Mouse (Mus musculus): ENCODE measurements around the gene Kif18b. TPM values are rescaled to one million over a fixed set of nuclear protein-coding genes. Genes with fewer than 3 reads are reported as not detected.
A peak's percentile ranks its signal among the peaks of the same experiment; 100 is the strongest.

Kif18b gene
- polyA plus RNA-seq, 1 experiment from 2014 or later = 5.3 TPM

DNA sequence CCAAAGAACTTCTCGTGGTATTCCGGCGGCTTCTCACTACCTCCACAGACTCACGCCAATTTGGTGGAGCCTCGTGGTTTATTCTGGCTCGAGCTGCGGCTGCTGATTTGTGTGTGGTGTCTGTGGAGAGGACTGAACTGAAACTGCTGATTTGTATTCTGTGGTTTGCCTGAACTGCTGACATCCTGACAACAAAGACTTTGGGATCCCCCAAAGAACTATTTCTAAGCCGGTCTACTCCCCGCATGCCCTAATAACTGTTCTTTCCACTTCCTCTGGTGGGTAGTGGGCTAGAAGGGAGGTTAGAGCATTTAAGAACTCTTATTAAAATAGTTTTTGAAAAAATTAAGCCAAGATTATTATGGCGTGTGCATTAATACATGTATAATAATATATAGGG, 5.7 kb upstream of the Kif18b start:
- no peak for ATAC-seq (replicated peaks)
- no peaks in the 10 kb centered on the region for H3K27me3 ChIP-seq

DNA sequence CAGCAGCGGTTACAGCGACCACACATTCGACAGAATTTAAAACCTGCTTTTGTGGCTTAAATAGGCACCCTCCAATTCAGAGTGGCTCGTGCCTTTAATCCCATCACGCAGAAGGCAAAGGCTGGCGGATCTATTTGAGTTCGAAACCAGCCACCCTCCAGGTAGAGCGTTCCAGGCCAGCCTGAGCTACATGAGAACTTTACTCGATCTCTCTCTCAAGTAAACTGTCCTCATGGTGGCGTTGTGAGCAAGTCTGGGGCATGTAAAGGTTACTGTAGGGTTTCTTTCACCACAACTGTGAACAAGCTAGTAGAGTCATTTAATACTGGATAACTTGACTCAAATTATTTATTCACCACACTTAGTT, 410 bp upstream of the Kif18b start:
- 2% methylated on average over 10 of the region's 10 CpGs for WGBS
- H3K4me2 ChIP-seq (replicated peaks) = peak overlapping the region; percentile 87
- peaks cover 28% of the 10 kb centered on the region for H3K4me1 ChIP-seq
- no peaks in the 10 kb centered on the region for H3K36me3 ChIP-seq
- no peaks in the 10 kb centered on the region for H3K27me3 ChIP-seq
- no peaks in the 10 kb centered on the region for H3K9me3 ChIP-seq
- peak overlapping the region; percentile 58 for H3K9ac ChIP-seq (replicated peaks)
- H3K27ac ChIP-seq (replicated peaks) = peak overlapping the region; percentile 89
- peak; percentile 58; the same call in 1 of the 2 replicates for ATAC-seq (replicated peaks)
- peak overlapping the region; percentile 81 for H3K4me3 ChIP-seq

More for the DNA sequence above, 5.7 kb upstream of the Kif18b start:
- Histone ChIP-seq H3K9ac (replicated peaks) (no peak overlapping the region), H3K27ac (replicated peaks) (no peak overlapping the region), H3K4me1 (0 out of 2 replicates have a peak, but pooled peaks cover under 1% of the 10 kb centered on the region), H3K9me3 (no peaks in the 10 kb centered on the region), H3K4me2 (replicated peaks) (no peak overlapping the region), H3K4me3 (no peak overlapping the region), H3K36me3 (no peaks in the 10 kb centered on the region)
- 90% methylated on average over 10 of the region's 10 CpGs for WGBS

DNA sequence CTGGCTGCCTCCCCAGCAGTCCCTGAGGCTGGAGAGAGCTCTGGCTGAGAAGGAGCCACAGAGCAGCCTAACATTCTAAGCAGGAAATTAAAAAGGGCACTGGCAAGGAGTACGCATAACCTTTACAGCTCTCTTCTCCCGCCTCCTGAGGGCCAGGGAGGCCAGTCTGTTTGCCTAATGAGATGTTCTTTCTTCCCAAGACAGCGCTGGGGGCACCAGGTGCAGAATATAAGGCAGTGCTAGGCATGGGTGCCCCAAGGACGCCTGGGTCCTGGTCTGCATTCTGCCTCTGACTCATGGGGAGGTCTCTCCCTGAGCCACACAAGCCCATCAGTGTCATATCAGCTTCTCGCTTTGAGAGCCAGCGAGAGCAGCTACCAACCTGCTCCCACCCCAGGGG, 3.4 kb downstream of the Kif18b start:
- H3K27me3 ChIP-seq = no peaks in the 10 kb centered on the region
- H3K9ac ChIP-seq (replicated peaks) = no peak overlapping the region
- WGBS = 76% methylated on average over 6 of the region's 6 CpGs
- no peak for ATAC-seq (replicated peaks)
- H3K9me3 ChIP-seq = no peaks in the 10 kb centered on the region
- no peak overlapping the region for H3K4me3 ChIP-seq
- H3K4me2 ChIP-seq (replicated peaks) = no peak overlapping the region
- H3K27ac ChIP-seq (replicated peaks) = no peak overlapping the region
- no peaks in the 10 kb centered on the region for H3K36me3 ChIP-seq
- peaks cover 28% of the 10 kb centered on the region for H3K4me1 ChIP-seq

DNA sequence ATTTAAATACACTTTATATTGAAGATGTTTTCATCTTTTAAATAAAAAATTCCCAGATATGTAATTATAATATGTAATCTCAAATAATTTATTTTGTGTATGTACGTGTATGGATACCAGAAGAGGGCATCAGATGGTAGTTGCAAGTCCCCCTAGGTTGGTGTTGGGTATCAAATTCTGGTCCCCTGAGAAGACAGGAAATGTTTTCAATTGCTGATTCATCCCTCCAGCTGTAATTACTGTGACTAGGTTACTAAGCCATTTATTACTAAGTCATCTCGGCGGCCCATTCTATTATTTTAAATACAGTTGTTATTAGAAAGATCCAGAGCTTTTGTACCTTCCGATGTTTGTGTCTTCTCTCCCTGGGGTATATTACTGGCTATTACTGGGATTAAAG, 6.8 kb downstream of the Kif18b start:
- Histone ChIP-seq H3K9ac (replicated peaks) (no peak overlapping the region), H3K27me3 (no peaks in the 10 kb centered on the region), H3K4me2 (replicated peaks) (no peak overlapping the region), H3K9me3 (no peaks in the 10 kb centered on the region), H3K36me3 (peaks cover 5% of the 10 kb centered on the region; the same call in 1 of the 2 replicates), H3K27ac (replicated peaks) (no peak overlapping the region), H3K4me3 (no peak overlapping the region), H3K4me1 (peaks cover 9% of the 10 kb centered on the region; the same call in 1 of the 2 replicates)
- no peak for ATAC-seq (replicated peaks)
- 89% methylated on average over 4 of the region's 4 CpGs for WGBS

DNA sequence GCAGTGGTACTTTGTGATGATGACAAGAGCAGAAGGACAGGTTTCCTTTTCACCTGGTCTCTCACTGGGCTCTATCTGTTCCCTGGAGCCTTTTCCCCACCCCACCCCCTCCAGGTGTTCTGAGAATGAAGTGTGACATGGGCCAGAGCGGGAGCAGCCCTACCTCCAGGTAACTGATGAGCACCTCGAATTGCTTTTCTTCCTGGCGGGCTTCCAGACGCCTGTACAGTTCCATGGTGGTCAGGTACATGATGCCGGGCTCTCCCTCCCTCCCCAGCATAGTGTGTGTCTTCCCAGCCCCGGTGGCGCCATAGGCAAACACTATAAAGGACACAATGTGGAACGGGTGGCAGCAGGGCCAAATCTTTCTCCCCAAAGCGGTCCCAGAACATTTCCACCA, 9.5 kb downstream of the Kif18b start:
- H3K4me1 ChIP-seq = no peaks in the 10 kb centered on the region
- H3K36me3 ChIP-seq = peaks cover 5% of the 10 kb centered on the region; the same call in 1 of the 2 replicates
- H3K4me3 ChIP-seq = no peak overlapping the region
- no peak overlapping the region for H3K27ac ChIP-seq (replicated peaks)
- ATAC-seq (replicated peaks) = no peak
- no peaks in the 10 kb centered on the region for H3K27me3 ChIP-seq
- no peak overlapping the region for H3K9ac ChIP-seq (replicated peaks)
- H3K4me2 ChIP-seq (replicated peaks) = no peak overlapping the region
- 95% methylated on average over 9 of the region's 9 CpGs for WGBS
- H3K9me3 ChIP-seq = no peaks in the 10 kb centered on the region

DNA sequence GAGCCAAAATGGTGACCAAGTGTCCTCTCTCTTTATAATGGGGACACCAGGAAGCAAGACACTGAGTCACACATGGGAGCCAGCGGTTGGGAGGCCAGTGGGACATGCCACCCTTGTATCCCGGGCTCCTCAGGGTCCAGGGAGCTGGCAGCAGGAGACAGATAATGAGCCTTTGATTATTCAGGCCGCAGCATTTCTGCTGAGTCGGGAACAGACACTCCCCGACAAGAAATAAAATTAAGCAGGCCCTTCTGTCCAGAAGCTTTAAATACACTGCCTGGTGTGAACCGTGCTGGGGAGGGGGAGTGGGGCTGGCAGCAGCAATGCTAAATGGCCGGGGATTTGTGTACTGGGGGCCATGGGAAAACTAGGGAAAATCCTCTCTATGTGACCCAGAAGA, 13.5 kb downstream of the Kif18b start:
- ATAC-seq (replicated peaks) = no peak
- peaks cover 9% of the 10 kb centered on the region for H3K36me3 ChIP-seq

DNA sequence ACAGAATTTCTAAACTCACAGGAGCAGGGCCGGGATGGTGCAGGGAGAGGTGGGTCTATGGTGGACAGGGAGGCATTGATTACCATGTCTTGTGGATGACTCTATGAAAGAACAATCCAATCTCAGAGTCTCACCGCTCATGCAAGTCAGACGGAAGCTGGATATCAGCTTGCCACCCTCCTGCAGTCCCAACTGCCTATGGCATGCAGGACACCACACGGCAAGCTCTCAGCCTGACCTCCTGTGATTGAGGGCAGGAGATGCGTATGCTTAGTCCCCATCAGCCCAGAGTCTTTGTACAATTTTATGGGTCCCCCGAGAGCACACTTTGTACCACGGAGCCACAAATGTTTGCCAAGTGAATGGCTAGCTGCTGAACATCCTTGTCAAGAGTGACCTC, 21.3 kb downstream of the Kif18b start:
- Histone ChIP-seq H3K4me3 (no peak overlapping the region), H3K4me2 (replicated peaks) (no peak overlapping the region), H3K27me3 (no peaks in the 10 kb centered on the region), H3K4me1 (no peaks in the 10 kb centered on the region), H3K9ac (replicated peaks) (no peak overlapping the region), H3K27ac (replicated peaks) (no peak overlapping the region), H3K36me3 (peaks cover 3% of the 10 kb centered on the region; the same call in 1 of the 2 replicates), H3K9me3 (no peaks in the 10 kb centered on the region)
- 82% methylated on average over 7 of the region's 7 CpGs for WGBS
- no peak for ATAC-seq (replicated peaks)

More for the DNA sequence above, 13.5 kb downstream of the Kif18b start:
- H3K27me3 ChIP-seq = no peaks in the 10 kb centered on the region
- H3K9me3 ChIP-seq = no peaks in the 10 kb centered on the region
- no peak overlapping the region for H3K27ac ChIP-seq (replicated peaks)
- H3K4me3 ChIP-seq = no peak overlapping the region
- H3K4me1 ChIP-seq = no peaks in the 10 kb centered on the region
- 64% methylated on average over 7 of the region's 7 CpGs for WGBS
- H3K4me2 ChIP-seq (replicated peaks) = no peak overlapping the region
- H3K9ac ChIP-seq (replicated peaks) = no peak overlapping the region

DNA sequence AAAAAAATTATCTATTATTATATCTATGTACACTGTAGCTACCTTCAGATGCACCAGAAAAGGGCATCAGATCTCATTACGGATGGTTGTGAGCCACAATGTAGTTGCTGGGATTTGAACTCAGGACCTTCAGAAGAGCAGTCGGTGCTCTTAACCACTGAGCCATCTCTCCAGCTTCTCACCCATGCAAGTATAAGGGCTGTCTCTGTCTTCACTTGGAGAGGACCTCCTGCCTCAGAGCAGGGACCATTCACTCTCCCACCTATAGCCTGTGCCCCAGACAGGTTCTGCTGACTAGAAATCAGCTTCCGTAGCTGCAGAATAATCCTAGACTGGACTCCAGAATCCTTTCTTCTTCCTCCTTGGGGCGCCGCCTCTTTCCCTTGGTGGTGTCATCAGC, 22.8 kb downstream of the Kif18b start:
- H3K4me1 ChIP-seq = peaks cover 6% of the 10 kb centered on the region; the same call in 1 of the 2 replicates
- H3K27ac ChIP-seq (replicated peaks) = no peak overlapping the region
- no peak overlapping the region for H3K4me3 ChIP-seq
- no peak for ATAC-seq (replicated peaks)
- no peaks in the 10 kb centered on the region; the same call in 1 of the 2 replicates for H3K36me3 ChIP-seq
- no peaks in the 10 kb centered on the region for H3K9me3 ChIP-seq
- no peak overlapping the region for H3K9ac ChIP-seq (replicated peaks)
- no peaks in the 10 kb centered on the region for H3K27me3 ChIP-seq
- 77% methylated on average over 5 of the region's 5 CpGs for WGBS
- no peak overlapping the region for H3K4me2 ChIP-seq (replicated peaks)

DNA sequence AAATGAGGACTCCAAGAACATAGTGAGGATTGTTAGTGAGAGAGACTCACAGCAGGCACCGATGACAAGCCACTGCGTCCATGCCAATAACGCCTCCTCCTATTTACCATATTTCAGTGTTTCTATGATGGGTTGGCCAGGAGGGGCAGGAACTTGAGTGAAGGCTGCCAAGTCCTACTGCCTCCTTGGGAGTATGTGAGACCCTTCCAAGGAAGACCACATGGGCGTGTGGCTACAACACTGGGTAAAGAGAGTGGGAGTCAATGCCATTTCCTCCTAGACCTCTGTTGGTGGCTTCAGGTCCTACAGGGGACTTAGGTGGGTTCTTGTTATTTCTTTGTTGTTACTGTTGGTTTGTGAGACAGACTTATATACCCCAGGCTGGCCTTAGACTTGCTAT, 23.7 kb downstream of the Kif18b start:
- Histone ChIP-seq H3K36me3 (no peaks in the 10 kb centered on the region), H3K9ac (replicated peaks) (no peak overlapping the region), H3K4me1 (peaks cover 6% of the 10 kb centered on the region; the same call in 1 of the 2 replicates), H3K4me2 (replicated peaks) (no peak overlapping the region), H3K9me3 (no peaks in the 10 kb centered on the region), H3K27me3 (no peaks in the 10 kb centered on the region), H3K27ac (replicated peaks) (no peak overlapping the region), H3K4me3 (no peak overlapping the region)
- 56% methylated on average over 4 of the region's 4 CpGs for WGBS
- ATAC-seq (replicated peaks) = no peak

DNA sequence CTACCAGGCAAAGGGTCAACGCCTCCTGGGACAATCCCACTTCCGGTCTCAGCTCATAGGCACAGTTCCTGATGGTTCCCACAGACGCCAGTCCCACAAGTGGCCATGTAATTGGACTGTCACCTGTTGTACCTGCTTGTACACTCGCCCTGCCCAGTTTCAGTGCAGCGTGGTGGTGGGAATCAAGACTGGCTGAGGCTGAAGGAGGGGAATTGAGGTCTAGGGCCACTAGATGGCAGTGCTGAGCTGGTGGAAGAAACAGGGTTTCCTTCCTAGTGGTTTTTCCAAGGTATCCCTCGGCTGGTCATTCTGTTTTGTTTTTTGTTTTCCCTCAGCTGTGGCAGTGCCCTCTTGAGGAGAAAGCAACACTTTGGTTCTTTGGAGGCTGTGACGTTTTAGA, 24.2 kb downstream of the Kif18b start, which contains the start of gene Gfap:
Gfap (minus strand) TSS at position 150 of the 400 bp plus-strand sequence.
- Histone ChIP-seq H3K4me1 (peaks cover 6% of the 10 kb centered on the region; the same call in 1 of the 2 replicates), H3K9me3 (no peaks in the 10 kb centered on the region), H3K27me3 (no peaks in the 10 kb centered on the region), H3K4me2 (replicated peaks) (no peak within 1 kb of the TSS), H3K4me3 (no peak within 1 kb of the TSS), H3K9ac (replicated peaks) (no peak within 1 kb of the TSS), H3K27ac (replicated peaks) (no peak within 1 kb of the TSS), H3K36me3 (no peaks in the 10 kb centered on the region)
- WGBS = 15% methylated on average over 7 of the region's 7 CpGs
- ATAC-seq (replicated peaks) = 0 out of 2 replicates have a peak, but pooled peaks have one; percentile 36

DNA sequence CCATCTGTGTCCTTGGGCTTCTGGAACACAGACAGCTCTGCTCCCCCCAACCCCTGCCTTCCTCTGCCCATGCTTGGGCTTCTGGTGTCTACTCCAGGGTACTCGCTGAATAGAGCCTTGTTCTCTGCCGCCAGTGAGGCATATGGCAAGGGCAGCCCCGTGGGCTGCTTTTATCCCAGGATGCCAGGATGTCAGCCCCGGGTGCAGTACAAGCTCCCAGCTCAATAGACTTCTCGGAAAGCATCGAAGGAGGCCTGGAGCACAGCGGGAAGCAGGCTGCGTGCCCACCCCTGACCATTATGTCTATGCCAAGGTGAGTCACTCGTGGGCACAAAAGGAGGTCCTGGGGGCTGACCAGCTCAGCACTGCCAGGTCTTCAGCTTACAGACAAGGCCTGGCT, 26.5 kb downstream of the Kif18b start:
- H3K4me3 ChIP-seq = no peak overlapping the region
- ATAC-seq (replicated peaks) = peak; percentile 79
- no peak overlapping the region for H3K4me2 ChIP-seq (replicated peaks)
- H3K4me1 ChIP-seq = peaks cover 7% of the 10 kb centered on the region
- H3K27me3 ChIP-seq = peaks cover 10% of the 10 kb centered on the region
- no peaks in the 10 kb centered on the region for H3K36me3 ChIP-seq
- H3K27ac ChIP-seq (replicated peaks) = peak overlapping the region; percentile 65
- 44% methylated on average over 9 of the region's 9 CpGs for WGBS
- H3K9me3 ChIP-seq = no peaks in the 10 kb centered on the region
- no peak overlapping the region for H3K9ac ChIP-seq (replicated peaks)

DNA sequence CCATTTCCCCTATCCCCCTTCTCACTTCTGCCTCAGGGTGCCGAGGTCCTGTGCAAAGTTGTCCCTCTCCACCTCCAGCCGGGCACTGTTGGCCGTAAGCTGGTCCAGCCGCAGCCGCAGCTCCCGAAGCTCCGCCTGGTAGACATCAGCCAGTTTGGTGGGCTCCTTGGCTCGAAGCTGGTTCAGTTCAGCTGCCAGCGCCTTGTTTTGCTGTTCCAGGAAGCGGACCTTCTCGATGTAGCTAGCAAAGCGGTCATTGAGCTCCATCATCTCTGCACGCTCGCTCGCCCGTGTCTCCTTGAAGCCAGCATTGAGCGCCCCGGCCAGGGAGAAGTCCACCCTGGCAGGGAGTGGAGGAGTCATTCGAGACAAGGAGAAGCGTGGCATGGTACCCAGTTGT, 28.3 kb downstream of the Kif18b start:
- WGBS = 79% methylated on average over 20 of the region's 20 CpGs
- Histone ChIP-seq H3K27ac (replicated peaks) (no peak overlapping the region), H3K36me3 (no peaks in the 10 kb centered on the region), H3K27me3 (peaks cover 16% of the 10 kb centered on the region), H3K4me3 (no peak overlapping the region), H3K4me2 (replicated peaks) (no peak overlapping the region), H3K4me1 (peaks cover 13% of the 10 kb centered on the region), H3K9me3 (no peaks in the 10 kb centered on the region), H3K9ac (replicated peaks) (no peak overlapping the region)
- no peak for ATAC-seq (replicated peaks)

DNA sequence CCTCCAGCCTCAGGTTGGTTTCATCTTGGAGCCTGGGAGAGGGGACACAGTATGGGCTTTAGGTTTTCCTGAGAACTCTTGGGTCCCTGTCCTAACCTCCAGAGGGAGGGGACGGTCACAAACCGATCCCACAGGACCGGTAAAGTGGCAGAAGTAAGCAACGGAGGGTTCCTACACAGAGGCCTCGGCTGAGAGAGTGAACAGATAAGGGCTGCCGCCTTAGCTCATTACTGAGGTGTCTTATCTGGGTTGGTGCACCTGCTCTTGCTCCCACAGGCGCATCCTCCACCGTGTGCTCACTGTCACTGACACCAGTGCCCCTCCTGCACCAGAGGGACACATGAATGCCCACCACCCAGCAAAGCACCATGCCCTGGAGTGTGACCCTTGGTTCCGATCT, 29.1 kb downstream of the Kif18b start:
- Histone ChIP-seq H3K27me3 (peaks cover 16% of the 10 kb centered on the region), H3K27ac (replicated peaks) (no peak overlapping the region), H3K4me2 (replicated peaks) (no peak overlapping the region), H3K4me3 (no peak overlapping the region), H3K36me3 (no peaks in the 10 kb centered on the region), H3K4me1 (peaks cover 13% of the 10 kb centered on the region), H3K9me3 (no peaks in the 10 kb centered on the region), H3K9ac (replicated peaks) (no peak overlapping the region)
- 85% methylated on average over 9 of the region's 9 CpGs for WGBS
- ATAC-seq (replicated peaks) = no peak
